Mouse (Mus musculus): Measurements from ENCODE around the gene Dpm1.

The Dpm1 gene

GRCm38 (mm10) chr2:168161514-168161971, 68.8 kb downstream of the Dpm1 start:
- DNase-seq: no peak

GRCm38 (mm10) chr2:168160370-168160930, 69.9 kb downstream of the Dpm1 start:
- no peak for DNase-seq
